ENCODE assay signal across 19 mouse cellular contexts in the genomic region with DNA sequence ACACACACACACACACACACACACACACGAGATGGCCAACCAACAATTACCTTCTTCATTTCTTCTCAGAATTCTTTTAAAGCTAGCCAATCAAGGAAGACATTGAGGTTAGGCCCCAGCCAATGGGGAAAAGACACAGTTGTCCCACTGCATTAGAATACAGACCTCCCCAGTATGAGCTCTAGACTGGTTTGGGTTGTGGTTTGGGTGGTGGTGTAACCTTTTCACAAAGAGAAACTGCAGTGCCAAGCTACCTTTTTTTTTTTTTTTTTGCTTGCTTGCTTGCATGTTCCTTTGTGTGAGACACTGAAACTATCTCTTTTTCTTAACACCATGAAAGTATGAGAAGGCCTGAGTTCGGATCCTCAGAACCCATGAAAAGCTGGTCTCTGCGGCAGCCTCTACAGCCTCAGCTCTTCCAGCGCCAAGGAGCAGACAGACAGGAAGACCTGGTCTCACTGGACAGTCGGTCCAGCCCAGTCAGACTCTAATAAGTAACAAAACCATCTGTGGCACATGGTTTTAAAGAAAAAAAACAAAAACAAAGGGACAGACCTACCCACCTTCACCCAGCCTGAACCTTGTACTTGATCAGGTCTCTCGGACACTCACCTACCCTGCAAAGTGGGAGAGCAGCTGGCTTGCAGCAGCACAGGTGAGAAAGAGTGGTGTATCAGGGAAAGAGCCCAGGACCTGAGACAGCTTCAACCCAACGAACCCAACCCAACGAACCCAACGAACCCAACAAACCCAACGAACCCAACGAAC.
A peak's percentile ranks its signal among the peaks of the same experiment; 100 is the strongest.
DNase-seq lines count a peak whose midpoint lies in the region; ATAC-seq and TF ChIP-seq lines count a peak whose summit lies in the region.
"Had no signal": no experiment of that assay in that cellular context is flagged by ENCODE, and none has a peak within 500 bp of the region (broad histone marks: within the 10 kb centered on the region; RNA-seq: fewer than 3 reads in every experiment).

No protein-coding gene starts in this region.

- no peak overlapping the region for H3K4me3 ChIP-seq in kidney, adult 2 months (ENCODE audit: insufficient read depth, low read depth, low read length)
- no peak overlapping the region for H3K4me3 ChIP-seq in thymus, adult 2 months (ENCODE audit: control insufficient read depth, insufficient read depth, low read length)
- H3K4me3 ChIP-seq in forebrain, embryonic 10.5 days = no peak overlapping the region
- H3K4me3 ChIP-seq: embryonic facial prominence, embryonic 10.5 days; erythroblast, embryonic 14.5 days; forebrain, embryonic 15.5 days; heart, embryonic 13.5 days; limb, embryonic 15.5 days had no signal

- H3K27me3 ChIP-seq in kidney, adult 2 months (replicated peaks; ENCODE audit: control insufficient read depth, insufficient read depth, low read length) = no peaks in the 10 kb centered on the region
- H3K27me3 ChIP-seq in thymus, adult 2 months (ENCODE audit: control insufficient read depth, insufficient read depth, low read length) = no peaks in the 10 kb centered on the region
- H3K27me3 ChIP-seq in forebrain, embryonic 10.5 days (ENCODE audit: poor library complexity, severe bottlenecking) = peaks cover 5% of the 10 kb centered on the region; the same call in 1 of the 2 replicates
- H3K27me3 ChIP-seq: forebrain, embryonic 15.5 days; heart, embryonic 13.5 days had no signal

- H3K27ac ChIP-seq in kidney, adult 2 months (ENCODE audit: insufficient read depth, low read depth, low read length) = peak overlapping the region; percentile 70; the same call in 1 of the 2 replicates
- peak overlapping the region; percentile 14; the same call in 1 of the 2 replicates for H3K27ac ChIP-seq in thymus, adult 2 months (ENCODE audit: control insufficient read depth, insufficient read depth, low read length)
- no peak overlapping the region for H3K27ac ChIP-seq in forebrain, embryonic 10.5 days
- H3K27ac ChIP-seq: embryonic facial prominence, embryonic 10.5 days; forebrain, embryonic 15.5 days; heart, embryonic 13.5 days; limb, embryonic 15.5 days had no signal

- no peaks in the 10 kb centered on the region for H3K36me3 ChIP-seq in kidney, adult 2 months (ENCODE audit: control insufficient read depth, insufficient read depth, low read length)
- no peaks in the 10 kb centered on the region for H3K36me3 ChIP-seq in thymus, adult 2 months (ENCODE audit: control insufficient read depth, insufficient read depth, low read length)
- H3K36me3 ChIP-seq in forebrain, embryonic 10.5 days (replicated peaks) = no peaks in the 10 kb centered on the region
- H3K36me3 ChIP-seq: embryonic facial prominence, embryonic 10.5 days; forebrain, embryonic 15.5 days; heart, embryonic 13.5 days; limb, embryonic 15.5 days had no signal

- DNase-seq in kidney, adult 2 months = peak; percentile 61
- no peak for DNase-seq in kidney, postnatal 4 days
- peak; percentile 11 for DNase-seq in thymus, adult 2 months
- DNase-seq in thymus, adult 18-20 months = no peak
- DNase-seq in induced T-regulatory cell, adult 2 months (ENCODE audit: low read depth) = peak; percentile 85
- no peak for DNase-seq in layer of hippocampus, adult 9-10 months (ENCODE audit: low spot score)
- no peak for DNase-seq in forebrain, embryonic 10.5 days (ENCODE audit: extremely low spot score, low spot score)
- DNase-seq: adrenal gland, adult 2 months; cerebellum, adult 11-12 months; cerebellum, postnatal 36 days; heart, adult 11 months; kidney, postnatal 14 days; right cerebral cortex, postnatal 25 days had no signal

- no peak for TF ChIP-seq POLR2A in kidney, adult 2 months (IDR thresholded peaks at IDR 0.05; ENCODE audit: low read depth, low read length)
- TF ChIP-seq POLR2A in thymus, adult 2 months (IDR thresholded peaks at IDR 0.05; ENCODE audit: control insufficient read depth, extremely low read depth, insufficient read depth, low read length, poor library complexity) = no peak

- ATAC-seq in neutrophil, adult 5-6 weeks (ENCODE audit: extremely low read depth, insufficient number of reproducible peaks, low FRiP score, poor library complexity, severe bottlenecking) = 0 out of 2 replicates have a peak, but pooled peaks have one; percentile 14
- ATAC-seq: forebrain, embryonic 15.5 days had no signal

- peaks cover 37% of the 10 kb centered on the region for H3K4me1 ChIP-seq in kidney, adult 2 months (ENCODE audit: control insufficient read depth, insufficient read depth, low read length)
- H3K4me1 ChIP-seq in thymus, adult 2 months (replicated peaks; ENCODE audit: control insufficient read depth, insufficient read depth, low read length) = peaks cover 20% of the 10 kb centered on the region
- H3K4me1 ChIP-seq in forebrain, embryonic 10.5 days = peaks cover 38% of the 10 kb centered on the region

- H3K9me3 ChIP-seq in forebrain, embryonic 10.5 days = no peaks in the 10 kb centered on the region
- H3K9me3 ChIP-seq: embryonic facial prominence, embryonic 10.5 days; forebrain, embryonic 15.5 days; heart, embryonic 13.5 days; limb, embryonic 15.5 days had no signal

- WGBS in kidney, adult 2 months = 67% methylated on average over 11 of the region's 11 CpGs
- 74% methylated on average over 11 of the region's 11 CpGs for WGBS in thymus, adult 2 months
- WGBS in forebrain, embryonic 10.5 days = 93% methylated on average over 11 of the region's 11 CpGs

- no peak for TF ChIP-seq CTCF in kidney, adult 2 months (conservative IDR thresholded peaks at IDR 0.05; ENCODE audit: insufficient read depth, insufficient read length, low read depth, low read length)
- no peak for TF ChIP-seq CTCF in thymus, adult 2 months (IDR thresholded peaks at IDR 0.05; ENCODE audit: borderline replicate concordance, control insufficient read depth, extremely low read depth, insufficient read depth, low read length, poor library complexity)

Comparison
In these comparisons a context has a peak if more than half of its experiments do, and no peak if none do; other contexts are left out.
1. DNase-seq: peak in kidney, adult 2 months (single experiment), thymus, adult 2 months (single experiment) and induced T-regulatory cell, adult 2 months (single experiment); none in kidney, postnatal 4 days (0 of 2), thymus, adult 18-20 months (0 of 2), layer of hippocampus, adult 9-10 months (single experiment) and forebrain, embryonic 10.5 days (single experiment).